Mouse (Mus musculus) heart, embryonic 11.5 days (tissue): Measurements from ENCODE around the gene Sh3bgrl2. TPM values are rescaled to one million over a fixed set of nuclear protein-coding genes. Genes with fewer than 3 reads are reported as not detected.

Experiments used
- ATAC-seq: fragments of 200-750 bp; cut with Nextera tagmentation; replicated peaks from 2 replicates; pipeline ENCODE4 v1.8.0; 2017; ENCODE audit warnings: moderate library complexity; ENCODE audit not compliant: insufficient number of reproducible peaks, low FRiP score, low TSS enrichment
- H3K27ac ChIP-seq: fragments of 300-500 bp; sonication (generic); 2 replicates; pipeline ENCODE4 v1.5.1; 2014; ENCODE audit warnings: mild to moderate bottlenecking, low read depth, low read length
- H3K27me3 ChIP-seq: fragments of 300-500 bp; sonication (generic); 2 replicates; pipeline ENCODE4 v1.6.1; 2014; ENCODE audit warnings: mild to moderate bottlenecking, low read length, mixed read lengths; ENCODE audit not compliant: control insufficient read depth, insufficient read depth
- H3K36me3 ChIP-seq: fragments of 300-500 bp; sonication (generic); 2 replicates; pipeline ENCODE4 v1.6.1; 2014; ENCODE audit warnings: mild to moderate bottlenecking, low read length, moderate library complexity, mixed read lengths; ENCODE audit not compliant: control insufficient read depth, insufficient read depth
- H3K4me1 ChIP-seq: fragments of 300-500 bp; sonication (generic); 2 replicates; pipeline ENCODE4 v1.6.1; 2014; ENCODE audit warnings: low read length; ENCODE audit not compliant: control insufficient read depth, insufficient read depth
- H3K4me2 ChIP-seq: fragments of 300-500 bp; sonication (generic); 2 replicates; pipeline ENCODE4 v1.6.1; 2014; ENCODE audit warnings: mild to moderate bottlenecking, moderate library complexity
- H3K4me3 ChIP-seq: fragments of 300-500 bp; sonication (generic); 2 replicates; pipeline ENCODE4 v1.5.1; 2014; ENCODE audit warnings: low read depth, low read length
- H3K9ac ChIP-seq: fragments of 300-500 bp; sonication (generic); 2 replicates; pipeline ENCODE4 v1.6.1; 2014; ENCODE audit warnings: mild to moderate bottlenecking, low read depth, low read length, moderate library complexity
- H3K9me3 ChIP-seq: fragments of 300-500 bp; sonication (generic); replicated peaks from 2 replicates; pipeline ENCODE4 v1.6.1; 2016; ENCODE audit warnings: low read length; ENCODE audit not compliant: control insufficient read depth
- WGBS: fragments of 180-500 bp; shearing (Covaris S2); extraction: QIAGEN DNeasy Blood & Tissue Kit; methylation state at CpG from one replicate; pipeline ENCODE4 v1.1.7; 2014; ENCODE audit not compliant: insufficient replicate concordance; 5-methylcytosine and 5-hydroxymethylcytosine counted together
- polyA plus RNA-seq: library from polyadenylated mRNA; unstranded; fragments of >200 nt; fragmentation: Nextera tagmentation; extraction: Ambion mirVana; gene quantifications from 2 replicates; pipeline ENCODE4 v1.2.1, GENCODE M21; 2014

Gene Sh3bgrl2
- polyA plus RNA-seq, 1 experiment from 2014 or later, result 22.4 TPM

- peak overlapping the region; percentile 54 for H3K4me2 ChIP-seq
Observed at GRCm38 (mm10) chr9:83656960-83657651, 109.0 kb downstream of the Sh3bgrl2 start.

GRCm38 (mm10) chr9:83657652-83658002, 109.5 kb downstream of the Sh3bgrl2 start:
- whole genome bisulfite sequencing, result 34% methylated on average over 6 of the region's 6 CpGs

More at GRCm38 (mm10) chr9:83656960-83657651, 109.0 kb downstream of the Sh3bgrl2 start:
- Histone ChIP-seq H3K9me3 (no peaks in the 10 kb centered on the region), H3K27me3 (no peaks in the 10 kb centered on the region), H3K36me3 (no peaks in the 10 kb centered on the region), H3K27ac (no peak overlapping the region), H3K4me1 (peaks cover 7% of the 10 kb centered on the region; the same call in 1 of the 2 replicates), H3K4me3 (0 out of 2 replicates have a peak overlapping the region, but pooled peaks have one; percentile 1), H3K9ac (no peak overlapping the region)
- 5% methylated on average over 8 of the region's 8 CpGs for WGBS
- no peak for ATAC-seq

GRCm38 (mm10) chr9:83659081-83659480, 111.0 kb downstream of the Sh3bgrl2 start:
- Histone ChIP-seq H3K4me2 (no peak overlapping the region), H3K4me1 (peaks cover 7% of the 10 kb centered on the region; the same call in 1 of the 2 replicates), H3K4me3 (no peak overlapping the region), H3K27me3 (no peaks in the 10 kb centered on the region), H3K9ac (no peak overlapping the region), H3K9me3 (no peaks in the 10 kb centered on the region), H3K27ac (no peak overlapping the region), H3K36me3 (no peaks in the 10 kb centered on the region)
- ATAC-seq, result no peak
- 86% methylated on average over 2 of the region's 2 CpGs for WGBS

More at GRCm38 (mm10) chr9:83657652-83658002, 109.5 kb downstream of the Sh3bgrl2 start:
- Histone ChIP-seq H3K4me2 (peak overlapping the region; percentile 54), H3K27ac (no peak overlapping the region), H3K9me3 (no peaks in the 10 kb centered on the region), H3K4me3 (0 out of 2 replicates have a peak overlapping the region, but pooled peaks have one; percentile 1), H3K9ac (no peak overlapping the region), H3K4me1 (peaks cover 7% of the 10 kb centered on the region; the same call in 1 of the 2 replicates), H3K36me3 (no peaks in the 10 kb centered on the region), H3K27me3 (no peaks in the 10 kb centered on the region)
- no peak for ATAC-seq

- no peaks in the 10 kb centered on the region for H3K27me3 ChIP-seq
- WGBS, result 86% methylated on average over 5 of the region's 5 CpGs
Observed at GRCm38 (mm10) chr9:83661811-83662210, 113.7 kb downstream of the Sh3bgrl2 start.

GRCm38 (mm10) chr9:83663981-83664897, 116.1 kb downstream of the Sh3bgrl2 start:
- Histone ChIP-seq H3K4me2 (peak overlapping the region; percentile 57), H3K27ac (no peak overlapping the region), H3K36me3 (no peaks in the 10 kb centered on the region), H3K27me3 (no peaks in the 10 kb centered on the region), H3K9me3 (no peaks in the 10 kb centered on the region), H3K4me1 (no peaks in the 10 kb centered on the region), H3K9ac (peak overlapping the region; percentile 29; the same call in 1 of the 2 replicates), H3K4me3 (peak overlapping the region; percentile 33)
- 34% methylated on average over 24 of the region's 33 CpGs for WGBS
- ATAC-seq, result no peak

More at GRCm38 (mm10) chr9:83661811-83662210, 113.7 kb downstream of the Sh3bgrl2 start:
- Histone ChIP-seq H3K36me3 (no peaks in the 10 kb centered on the region), H3K4me1 (peaks cover 2% of the 10 kb centered on the region; the same call in 1 of the 2 replicates), H3K4me3 (no peak overlapping the region), H3K9me3 (no peaks in the 10 kb centered on the region), H3K4me2 (no peak overlapping the region), H3K27ac (no peak overlapping the region), H3K9ac (no peak overlapping the region)
- ATAC-seq, result no peak

GRCm38 (mm10) chr9:83664951-83665350, 116.8 kb downstream of the Sh3bgrl2 start:
- H3K4me2 ChIP-seq, result peak overlapping the region; percentile 57
- H3K27ac ChIP-seq, result no peak overlapping the region
- H3K36me3 ChIP-seq, result no peaks in the 10 kb centered on the region
- 49% methylated on average over 8 of the region's 8 CpGs for WGBS
- no peaks in the 10 kb centered on the region for H3K27me3 ChIP-seq
- no peak overlapping the region for H3K9ac ChIP-seq
- H3K4me1 ChIP-seq, result no peaks in the 10 kb centered on the region
- no peak for ATAC-seq
- H3K4me3 ChIP-seq, result no peak overlapping the region; the same call in 1 of the 2 replicates
- H3K9me3 ChIP-seq, result no peaks in the 10 kb centered on the region

GRCm38 (mm10) chr9:83667031-83667430, 118.9 kb downstream of the Sh3bgrl2 start:
- no peak for ATAC-seq
- no peaks in the 10 kb centered on the region for H3K27me3 ChIP-seq
- 53% methylated on average over 4 of the region's 4 CpGs for WGBS
- H3K9me3 ChIP-seq, result no peaks in the 10 kb centered on the region
- no peak overlapping the region for H3K4me3 ChIP-seq
- no peak overlapping the region for H3K9ac ChIP-seq
- no peaks in the 10 kb centered on the region for H3K36me3 ChIP-seq
- H3K4me2 ChIP-seq, result no peak overlapping the region
- no peak overlapping the region for H3K27ac ChIP-seq
- no peaks in the 10 kb centered on the region for H3K4me1 ChIP-seq

- Histone ChIP-seq H3K9ac (no peak overlapping the region), H3K4me3 (no peak overlapping the region), H3K36me3 (no peaks in the 10 kb centered on the region), H3K4me2 (no peak overlapping the region), H3K27me3 (no peaks in the 10 kb centered on the region), H3K27ac (no peak overlapping the region), H3K4me1 (no peaks in the 10 kb centered on the region), H3K9me3 (no peaks in the 10 kb centered on the region)
- no peak for ATAC-seq
- 70% methylated on average over 3 of the region's 3 CpGs for whole genome bisulfite sequencing
Observed at GRCm38 (mm10) chr9:83679626-83680025, 131.5 kb downstream of the Sh3bgrl2 start.
